Mouse (Mus musculus) myocyte (in vitro differentiated cells): Measurements from ENCODE around the gene Cyfip2.

Experiments used
- MAX ChIP-seq: IDR thresholded peaks from one replicate; pipeline ENCODE4 v1.6.1; 2011; ENCODE audit warnings: low read depth, mild to moderate bottlenecking, control low read depth
- POLR2A ChIP-seq: IDR thresholded peaks from one replicate; pipeline ENCODE4 v1.6.1; 2011; ENCODE audit warnings: low read depth, mild to moderate bottlenecking, control low read depth, moderate library complexity; ENCODE audit not compliant: insufficient read length
- POLR2AphosphoS2 ChIP-seq: IDR thresholded peaks from one replicate; pipeline ENCODE4 v1.6.1; 2011; ENCODE audit warnings: low read depth, control low read depth; ENCODE audit not compliant: insufficient read length
- TCF12 ChIP-seq: IDR thresholded peaks from one replicate; pipeline ENCODE4 v1.6.1; 2011; ENCODE audit warnings: mild to moderate bottlenecking, control low read depth; ENCODE audit not compliant: poor library complexity, insufficient read depth, severe bottlenecking
- USF1 ChIP-seq: IDR thresholded peaks from one replicate; pipeline ENCODE4 v1.6.1; 2011; ENCODE audit warnings: low read depth, mild to moderate bottlenecking, control low read depth, moderate library complexity

DNA sequence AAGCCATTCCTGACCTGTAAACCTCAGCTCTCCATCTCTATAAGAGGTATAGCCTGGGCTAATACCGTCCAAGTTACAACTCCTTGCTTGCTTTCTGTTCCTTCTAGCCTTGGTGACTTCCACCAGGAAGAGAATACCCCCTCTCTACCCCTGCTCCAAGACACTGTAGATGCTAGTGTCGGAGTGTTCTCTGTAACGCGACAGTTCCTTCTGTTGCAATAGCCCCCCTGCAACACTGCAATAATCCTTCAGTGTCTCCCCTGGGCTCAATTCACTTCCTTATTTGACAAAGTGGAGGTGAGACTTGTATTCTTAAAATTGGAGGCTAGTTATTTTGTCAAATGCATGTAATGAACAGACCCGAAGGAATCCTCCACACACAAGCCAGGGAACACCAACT, 166.0 kb downstream of the Cyfip2 start:
- TF ChIP-seq USF1 (no peak), POLR2AphosphoS2 (peak; percentile 68), POLR2A (peak; percentile 15), MAX (no peak), TCF12 (no peak)
